Mouse (Mus musculus) forebrain, embryonic 15.5 days (tissue): Measurements from ENCODE around the gene Lancl2. TPM values are rescaled to one million over a fixed set of nuclear protein-coding genes. Genes with fewer than 3 reads are reported as not detected.

Experiments used
- ATAC-seq: fragments of 200-750 bp; cut with Nextera tagmentation; replicated peaks from 2 replicates; pipeline ENCODE4 v1.8.0; 2017; ENCODE audit warnings: mild to moderate bottlenecking, moderate TSS enrichment, moderate library complexity
- H3K27ac ChIP-seq: fragments of 300-500 bp; sonication (generic); replicated peaks from 2 replicates; pipeline ENCODE4 v1.5.1; 2015; ENCODE audit warnings: mild to moderate bottlenecking, inconsistent platforms
- H3K27me3 ChIP-seq: fragments of 300-500 bp; sonication (generic); 2 replicates; pipeline ENCODE4 v1.6.1; 2015; ENCODE audit warnings: inconsistent platforms
- H3K36me3 ChIP-seq: fragments of 300-500 bp; sonication (generic); 2 replicates; pipeline ENCODE4 v1.6.1; 2015; ENCODE audit warnings: mild to moderate bottlenecking, inconsistent platforms
- H3K4me1 ChIP-seq: fragments of 300-500 bp; sonication (generic); 2 replicates; pipeline ENCODE4 v1.6.1; 2015; ENCODE audit warnings: inconsistent platforms
- H3K4me2 ChIP-seq: fragments of 300-500 bp; sonication (generic); replicated peaks from 2 replicates; pipeline ENCODE4 v1.6.1; 2015; ENCODE audit warnings: mild to moderate bottlenecking, inconsistent platforms
- H3K4me3 ChIP-seq: fragments of 300-500 bp; sonication (generic); 2 replicates; pipeline ENCODE4 v1.5.1; 2015; ENCODE audit warnings: mild to moderate bottlenecking, inconsistent platforms
- H3K9ac ChIP-seq: fragments of 300-500 bp; sonication (generic); replicated peaks from 2 replicates; pipeline ENCODE4 v1.6.1; 2015; ENCODE audit warnings: mild to moderate bottlenecking, inconsistent platforms
- H3K9me3 ChIP-seq: fragments of 300-500 bp; sonication (generic); 2 replicates; pipeline ENCODE4 v1.6.1; 2016; ENCODE audit warnings: inconsistent platforms
- WGBS: fragments of 180-500 bp; shearing (Covaris S2); methylation state at CpG from one replicate; pipeline ENCODE4 v1.1.7; 2015; ENCODE audit warnings: mixed read lengths; 5-methylcytosine and 5-hydroxymethylcytosine counted together
- polyA plus RNA-seq: library from polyadenylated mRNA; unstranded; fragments of >200 nt; fragmentation: Nextera tagmentation; extraction: Ambion mirVana; gene quantifications from 2 replicates; pipeline ENCODE4 v1.2.1, GENCODE M21; 2015

The Lancl2 gene
- polyA plus RNA-seq, 1 experiment from 2014 or later, result 86.1 TPM

GRCm38 (mm10) chr6:57773792-57774191 lies 71.5 kb downstream of the Lancl2 start:
- no peaks in the 10 kb centered on the region for H3K27me3 ChIP-seq
- H3K36me3 ChIP-seq, result peaks cover 21% of the 10 kb centered on the region
- no peak overlapping the region for H3K4me3 ChIP-seq
- no peak overlapping the region for H3K27ac ChIP-seq
- no peak overlapping the region for H3K4me2 ChIP-seq
- no peak overlapping the region for H3K9ac ChIP-seq
- no peak for ATAC-seq
- H3K4me1 ChIP-seq, result no peaks in the 10 kb centered on the region
- H3K9me3 ChIP-seq, result no peaks in the 10 kb centered on the region
- WGBS, result 100% methylated on average over 1 of the region's 1 CpGs

- no peak overlapping the region for H3K27ac ChIP-seq
- ATAC-seq, result no peak
- WGBS, result 93% methylated on average over 3 of the region's 3 CpGs
- H3K9ac ChIP-seq, result no peak overlapping the region
- H3K4me2 ChIP-seq, result no peak overlapping the region
- H3K27me3 ChIP-seq, result no peaks in the 10 kb centered on the region
- H3K4me3 ChIP-seq, result no peak overlapping the region
- H3K4me1 ChIP-seq, result no peaks in the 10 kb centered on the region; the same call in 1 of the 2 replicates
- H3K9me3 ChIP-seq, result no peaks in the 10 kb centered on the region
- 0 out of 2 replicates have a peak, but pooled peaks cover 6% of the 10 kb centered on the region for H3K36me3 ChIP-seq
Measured at GRCm38 (mm10) chr6:57780359-57780758, 78.0 kb downstream of the Lancl2 start.

DNA sequence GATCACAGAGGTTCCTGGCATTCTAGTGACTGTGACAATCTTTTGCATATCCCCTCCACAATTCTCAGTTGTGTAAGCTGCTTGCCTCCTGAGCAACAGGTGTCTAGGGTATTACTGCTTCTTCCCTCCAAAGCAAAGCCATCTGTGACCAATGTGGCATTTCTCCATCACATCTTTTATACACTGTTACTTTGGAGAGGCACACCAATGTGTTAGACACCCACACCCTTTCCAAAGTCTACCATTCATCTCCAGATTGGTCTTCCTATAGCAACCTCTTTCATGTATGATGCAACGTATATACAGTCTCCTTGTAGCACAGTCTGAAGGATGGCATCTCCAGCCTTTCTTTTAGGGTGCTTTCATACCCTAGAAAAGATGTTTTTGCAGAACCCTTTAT lies 80.3 kb downstream of the Lancl2 start:
- Histone ChIP-seq H3K9ac (no peak overlapping the region), H3K4me3 (no peak overlapping the region), H3K27me3 (no peaks in the 10 kb centered on the region), H3K36me3 (peaks cover 3% of the 10 kb centered on the region; the same call in 1 of the 2 replicates), H3K9me3 (no peaks in the 10 kb centered on the region), H3K4me1 (no peaks in the 10 kb centered on the region; the same call in 1 of the 2 replicates), H3K27ac (no peak overlapping the region), H3K4me2 (no peak overlapping the region)
- 92% methylated on average over 1 of the region's 1 CpGs for WGBS
- ATAC-seq, result no peak

DNA sequence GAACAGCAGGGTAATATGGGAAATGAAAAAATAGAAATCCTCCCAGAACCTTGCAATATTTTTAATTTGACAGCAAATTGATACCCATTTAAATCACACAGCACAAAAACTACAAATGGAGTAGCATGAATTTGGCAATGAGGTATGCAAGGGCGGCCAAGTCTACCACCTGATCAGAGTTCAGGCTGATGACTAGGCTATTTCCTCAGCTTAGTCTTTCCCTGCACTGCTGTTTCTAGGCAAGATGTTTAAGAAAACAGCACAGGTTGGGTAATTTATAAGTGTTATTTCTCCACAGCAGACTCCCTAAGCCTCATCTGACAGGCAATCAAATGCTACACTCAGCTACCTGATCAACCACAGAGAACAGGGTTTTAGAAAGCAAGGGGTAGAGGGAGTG lies 81.9 kb downstream of the Lancl2 start:
- no peaks in the 10 kb centered on the region for H3K9me3 ChIP-seq
- H3K9ac ChIP-seq, result no peak overlapping the region
- no peaks in the 10 kb centered on the region for H3K27me3 ChIP-seq
- peaks cover 10% of the 10 kb centered on the region; the same call in 1 of the 2 replicates for H3K36me3 ChIP-seq
- H3K4me2 ChIP-seq, result no peak overlapping the region
- no peaks in the 10 kb centered on the region; the same call in 1 of the 2 replicates for H3K4me1 ChIP-seq
- no peak for ATAC-seq
- WGBS, result 95% methylated on average over 1 of the region's 1 CpGs
- no peak overlapping the region for H3K4me3 ChIP-seq
- no peak overlapping the region for H3K27ac ChIP-seq

- Histone ChIP-seq H3K4me1 (no peaks in the 10 kb centered on the region), H3K36me3 (peaks cover 14% of the 10 kb centered on the region; the same call in 1 of the 2 replicates), H3K9me3 (no peaks in the 10 kb centered on the region), H3K4me3 (no peak overlapping the region), H3K27ac (no peak overlapping the region), H3K4me2 (no peak overlapping the region), H3K27me3 (no peaks in the 10 kb centered on the region), H3K9ac (no peak overlapping the region)
- no peak for ATAC-seq
- 96% methylated on average over 6 of the region's 6 CpGs for WGBS
Measured at GRCm38 (mm10) chr6:57787376-57787775, 85.0 kb downstream of the Lancl2 start.

Other genes with a start within 250 kb of the Lancl2 start
- gene Ppm1k, start 167.1 kb upstream of the Lancl2 start, polyA plus RNA-seq, result 7.0 and 7.8 TPM in 2 replicates
- 1.6 and 2.4 TPM in 2 replicates for gene Herc6, start 121.5 kb upstream of the Lancl2 start, polyA plus RNA-seq
- gene Pyurf, start 10.5 kb upstream of the Lancl2 start, polyA plus RNA-seq, result 9.2 and 10.8 TPM in 2 replicates
- 174 and 182 TPM in 2 replicates for gene Vopp1, start 122.6 kb downstream of the Lancl2 start, polyA plus RNA-seq
- gene Vmn1r21, start 147.8 kb downstream of the Lancl2 start, polyA plus RNA-seq, result not detected in 2 replicates
- not detected in 2 replicates for gene Vmn1r22, start 205.5 kb downstream of the Lancl2 start, polyA plus RNA-seq
- gene Vmn1r23, start 224.3 kb downstream of the Lancl2 start, polyA plus RNA-seq, result not detected in 2 replicates